Mouse (Mus musculus) ES-Bruce4 (cell line): ENCODE measurements around the gene Pipox. TPM values are rescaled to one million over a fixed set of nuclear protein-coding genes. Genes with fewer than 3 reads are reported as not detected.

ENCODE experiments used
- H3K27ac ChIP-seq: 2 replicates; pipeline ENCODE4 v1.5.1; 2012; ENCODE audit warnings: low read length, inconsistent platforms; ENCODE audit not compliant: insufficient read depth
- H3K27me3 ChIP-seq: 2 replicates; pipeline ENCODE4 v1.6.1; 2012; ENCODE audit warnings: mild to moderate bottlenecking, low read length, inconsistent platforms; ENCODE audit not compliant: control insufficient read depth, poor library complexity, insufficient read depth, severe bottlenecking
- H3K36me3 ChIP-seq: 2 replicates; pipeline ENCODE4 v1.6.1; 2012; ENCODE audit warnings: inconsistent platforms, mild to moderate bottlenecking, low read length, moderate library complexity; ENCODE audit not compliant: control insufficient read depth, poor library complexity, insufficient read depth, severe bottlenecking
- H3K4me1 ChIP-seq: one replicate; pipeline ENCODE4 v1.8.1; 2011; ENCODE audit warnings: low read length; ENCODE audit not compliant: control insufficient read depth, insufficient read depth
- H3K4me3 ChIP-seq: 2 replicates; pipeline ENCODE4 v1.5.1; 2011; ENCODE audit warnings: low read depth, mild to moderate bottlenecking, low read length
- H3K9ac ChIP-seq: 2 replicates; pipeline ENCODE4 v1.6.1; 2012; ENCODE audit warnings: low read depth, mild to moderate bottlenecking, inconsistent platforms; ENCODE audit not compliant: poor library complexity, severe bottlenecking
- H3K9me3 ChIP-seq: replicated peaks from 2 replicates; pipeline ENCODE4 v1.6.1; 2012; ENCODE audit warnings: mild to moderate bottlenecking, low read length, inconsistent platforms; ENCODE audit not compliant: control insufficient read depth, poor library complexity, insufficient read depth, severe bottlenecking
- CTCF ChIP-seq: IDR thresholded peaks from one replicate; pipeline ENCODE4 v1.8.1; 2011; ENCODE audit warnings: low read depth, low read length
- EP300 ChIP-seq: IDR thresholded peaks from 2 replicates; pipeline ENCODE4 v1.6.1; 2011; ENCODE audit warnings: low read depth, low read length; ENCODE audit not compliant: insufficient read depth
- POLR2A ChIP-seq: IDR thresholded peaks from one replicate; pipeline ENCODE4 v1.8.1; 2011; ENCODE audit warnings: low read length; ENCODE audit not compliant: insufficient read depth
- polyA plus RNA-seq: library from polyadenylated mRNA; stranded (reverse); fragments of >200 nt; gene quantifications from 2 replicates; pipeline ENCODE4 v1.2.4, GENCODE M21; 2011; ENCODE audit warnings: low read depth; ENCODE audit not compliant: missing spikeins, insufficient read depth, insufficient read length

Pipox gene
- polyA plus RNA-seq, 1 experiment: 14.3 TPM

DNA sequence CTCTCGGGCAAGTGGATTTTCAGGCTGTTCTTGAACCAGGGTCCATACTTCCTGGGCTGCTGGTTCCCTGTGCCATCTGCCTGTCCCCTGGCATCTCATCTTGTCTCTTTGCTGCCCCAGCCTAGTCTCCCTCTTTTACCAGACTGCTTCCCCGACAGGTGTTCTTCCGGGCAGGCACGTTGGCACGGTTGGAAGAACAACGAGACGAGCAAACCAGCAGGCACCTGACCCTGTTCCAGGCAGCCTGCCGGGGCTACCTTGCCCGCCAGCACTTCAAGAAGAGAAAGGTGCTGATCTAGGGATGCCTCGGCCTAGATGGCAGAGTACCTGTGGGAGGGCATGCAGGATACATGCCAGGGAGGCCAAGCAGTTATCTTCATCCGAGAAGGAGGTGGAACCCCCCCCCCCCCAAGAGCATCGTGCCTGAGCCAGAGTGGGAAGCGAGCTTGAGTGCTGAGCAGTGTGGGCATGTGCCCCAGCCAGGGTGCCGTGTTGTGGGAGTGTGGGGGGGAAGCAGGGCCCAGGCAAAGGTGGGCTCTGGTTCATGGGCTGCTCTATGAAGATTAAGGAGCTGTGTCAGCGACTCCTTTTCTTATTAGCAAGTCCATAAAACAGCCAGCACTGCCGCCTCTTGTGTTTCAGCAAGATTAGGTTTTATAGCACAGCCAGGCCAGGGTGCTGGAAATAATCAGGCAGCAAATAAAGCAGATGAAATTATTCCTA is 53.2 kb downstream of the Pipox start:
- Histone ChIP-seq H3K36me3 (peaks cover 17% of the 10 kb centered on the region), H3K27me3 (no peaks in the 10 kb centered on the region), H3K4me3 (no peak overlapping the region), H3K4me1 (no peaks in the 10 kb centered on the region), H3K27ac (no peak overlapping the region), H3K9me3 (no peaks in the 10 kb centered on the region), H3K9ac (no peak overlapping the region)
- no peak for TF ChIP-seq POLR2A
- no peak for TF ChIP-seq CTCF
- TF ChIP-seq EP300: no peak

DNA sequence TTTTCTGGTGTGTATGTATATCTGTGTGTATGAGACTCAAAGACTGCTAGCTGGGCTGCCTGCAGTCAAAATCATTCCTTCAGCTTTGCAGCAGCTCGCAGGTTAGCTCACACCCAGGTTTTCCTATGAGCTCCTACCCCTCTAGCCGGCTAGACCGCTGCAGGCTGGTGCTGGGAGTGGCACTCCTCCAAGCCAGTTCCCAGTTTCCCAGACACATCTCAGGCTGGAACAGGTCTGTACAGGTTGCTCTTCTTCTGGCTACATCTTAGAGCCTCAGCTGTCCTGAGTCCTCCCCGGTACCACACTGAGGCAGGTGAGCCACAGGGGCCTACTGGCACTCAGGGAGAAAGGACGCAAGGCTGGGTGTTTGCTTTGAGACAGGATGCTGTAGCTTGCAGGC is 56.0 kb downstream of the Pipox start:
- peaks cover 6% of the 10 kb centered on the region for H3K36me3 ChIP-seq
- no peak overlapping the region for H3K27ac ChIP-seq
- no peaks in the 10 kb centered on the region for H3K27me3 ChIP-seq
- no peak overlapping the region for H3K4me3 ChIP-seq
- H3K9ac ChIP-seq: no peak overlapping the region
- H3K4me1 ChIP-seq: no peaks in the 10 kb centered on the region
- TF ChIP-seq CTCF (no peak), POLR2A (no peak), EP300 (no peak)
- H3K9me3 ChIP-seq: no peaks in the 10 kb centered on the region

DNA sequence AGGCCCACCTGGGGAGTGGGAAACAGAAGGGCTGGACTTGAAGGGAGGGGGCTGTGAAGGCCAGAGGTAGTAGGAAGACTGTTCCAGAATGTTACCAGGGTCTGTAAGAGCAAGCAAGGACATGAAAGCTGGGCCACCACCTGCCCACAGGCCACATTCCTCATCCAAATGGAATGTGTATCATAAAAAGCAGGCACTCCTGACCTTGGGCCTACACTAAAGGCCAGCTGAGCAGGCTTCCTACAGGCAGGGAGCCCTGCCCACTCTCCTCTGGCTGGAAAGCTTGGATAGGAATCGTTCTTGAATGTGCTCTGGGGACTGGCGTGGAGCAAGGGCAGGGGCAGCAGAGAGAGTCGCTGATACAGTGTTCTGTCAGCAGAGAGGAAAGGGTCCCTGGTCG is 57.1 kb downstream of the Pipox start:
- Histone ChIP-seq H3K4me3 (no peak overlapping the region), H3K27me3 (no peaks in the 10 kb centered on the region), H3K27ac (no peak overlapping the region), H3K36me3 (peaks cover 4% of the 10 kb centered on the region), H3K9me3 (no peaks in the 10 kb centered on the region), H3K9ac (no peak overlapping the region), H3K4me1 (no peaks in the 10 kb centered on the region)
- TF ChIP-seq CTCF: no peak
- no peak for TF ChIP-seq EP300
- TF ChIP-seq POLR2A: no peak

DNA sequence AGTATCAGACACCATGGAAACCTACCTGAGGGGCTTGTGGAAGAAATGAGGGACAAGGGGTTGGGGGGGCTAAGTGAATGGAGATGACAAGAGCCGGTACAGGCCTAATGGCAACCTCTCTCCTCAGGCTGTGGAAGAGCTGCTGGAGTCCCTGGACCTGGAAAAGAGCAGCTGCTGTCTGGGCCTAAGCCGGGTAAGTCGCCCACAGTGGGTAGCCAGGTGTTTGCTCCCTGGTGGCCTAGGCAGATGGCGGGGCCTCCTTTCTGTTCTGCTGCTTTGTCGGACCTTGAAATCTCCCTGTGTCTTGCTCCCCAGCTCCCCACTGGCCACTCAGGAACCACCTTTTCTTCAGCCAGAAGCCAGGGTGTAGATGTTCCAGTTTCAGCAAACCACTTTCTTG is 57.6 kb downstream of the Pipox start:
- H3K27me3 ChIP-seq: no peaks in the 10 kb centered on the region
- H3K9me3 ChIP-seq: no peaks in the 10 kb centered on the region
- H3K9ac ChIP-seq: no peak overlapping the region
- no peaks in the 10 kb centered on the region for H3K4me1 ChIP-seq
- no peak overlapping the region for H3K4me3 ChIP-seq
- no peak for TF ChIP-seq CTCF
- no peak for TF ChIP-seq EP300
- TF ChIP-seq POLR2A: no peak
- H3K27ac ChIP-seq: no peak overlapping the region
- H3K36me3 ChIP-seq: peaks cover 4% of the 10 kb centered on the region; the same call in 1 of the 2 replicates

DNA sequence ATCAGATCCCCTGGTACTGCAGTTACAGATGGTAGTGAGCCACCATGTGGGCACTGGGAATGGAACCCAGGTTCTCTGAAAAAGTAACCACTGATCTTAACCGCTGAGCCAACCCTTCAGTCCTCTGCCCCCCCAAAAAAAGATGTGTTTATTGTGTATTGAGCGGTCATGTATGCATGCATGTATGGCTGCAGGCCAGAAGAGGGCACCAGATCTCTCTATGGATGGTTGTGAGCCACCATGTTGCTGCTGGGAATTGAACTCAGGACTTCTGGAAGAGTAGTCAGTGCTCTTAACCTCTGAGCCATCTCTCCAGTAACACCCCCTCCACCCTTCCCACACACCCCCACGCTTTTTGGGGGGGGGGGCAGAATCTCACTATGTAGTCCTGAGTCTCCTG is 58.8 kb downstream of the Pipox start:
- Histone ChIP-seq H3K36me3 (peaks cover 4% of the 10 kb centered on the region; the same call in 1 of the 2 replicates), H3K4me1 (no peaks in the 10 kb centered on the region), H3K9me3 (no peaks in the 10 kb centered on the region), H3K4me3 (no peak overlapping the region), H3K9ac (no peak overlapping the region), H3K27me3 (no peaks in the 10 kb centered on the region), H3K27ac (no peak overlapping the region)
- TF ChIP-seq POLR2A: no peak
- peak; percentile 44 for TF ChIP-seq CTCF

DNA sequence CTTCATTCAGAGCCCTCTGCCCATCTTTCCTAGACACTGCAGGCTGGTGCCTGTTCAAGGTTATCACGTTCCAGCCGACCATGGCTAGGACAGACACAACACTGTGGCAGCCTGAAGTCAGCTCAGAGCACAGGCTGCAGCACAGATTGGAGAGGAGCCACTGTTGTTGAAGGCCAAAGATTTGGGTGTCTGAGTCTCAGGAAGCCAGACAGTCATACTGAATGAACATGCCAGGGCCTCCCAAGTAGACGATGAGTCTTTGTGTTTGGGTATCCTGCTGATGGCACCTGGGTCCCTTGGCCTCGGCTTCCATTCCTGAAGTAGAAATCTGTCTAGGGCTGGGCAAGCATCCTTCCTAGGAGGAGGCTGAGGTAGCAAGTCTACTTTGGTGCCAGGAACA is 61.4 kb downstream of the Pipox start:
- TF ChIP-seq EP300: no peak
- TF ChIP-seq CTCF: no peak
- TF ChIP-seq POLR2A: no peak

More for the DNA sequence above, 61.4 kb downstream of the Pipox start:
- no peak overlapping the region for H3K4me3 ChIP-seq
- peaks cover 12% of the 10 kb centered on the region; the same call in 1 of the 2 replicates for H3K36me3 ChIP-seq
- H3K27ac ChIP-seq: no peak overlapping the region
- no peaks in the 10 kb centered on the region for H3K9me3 ChIP-seq
- H3K9ac ChIP-seq: no peak overlapping the region
- H3K27me3 ChIP-seq: no peaks in the 10 kb centered on the region
- no peaks in the 10 kb centered on the region for H3K4me1 ChIP-seq
